Mouse (Mus musculus) forebrain, embryonic 10.5 days (tissue): ENCODE measurements around the gene Olfr773. TPM values are rescaled to one million over a fixed set of nuclear protein-coding genes. Genes with fewer than 3 reads are reported as not detected.
"Not testable (repeated sequence)": the region's sequence is repeated elsewhere in the genome, so short reads cannot be mapped to it uniquely, and the experiment has no call there.

Experiments
- DNase-seq: peaks from one replicate; pipeline ENCODE4 v3.0.0-alpha.2; 2017; ENCODE audit warnings: low spot score; ENCODE audit errors: extremely low spot score
- H3K27ac ChIP-seq: fragments of 300-500 bp; sonication (generic); 2 replicates; pipeline ENCODE4 v1.5.1; 2016; ENCODE audit warnings: mild to moderate bottlenecking
- H3K27me3 ChIP-seq: fragments of 300-500 bp; sonication (generic); 2 replicates; pipeline ENCODE4 v1.6.1; 2016; ENCODE audit warnings: mild to moderate bottlenecking; ENCODE audit not compliant: poor library complexity, severe bottlenecking
- H3K36me3 ChIP-seq: fragments of 300-500 bp; sonication (generic); replicated peaks from 2 replicates; pipeline ENCODE4 v1.6.1; 2016; ENCODE audit warnings: mild to moderate bottlenecking, moderate library complexity
- H3K4me1 ChIP-seq: fragments of 300-500 bp; sonication (generic); 2 replicates; pipeline ENCODE4 v1.6.1; 2016
- H3K4me3 ChIP-seq: fragments of 300-500 bp; sonication (generic); 2 replicates; pipeline ENCODE4 v1.5.1; 2016; ENCODE audit warnings: mild to moderate bottlenecking, moderate library complexity
- H3K9me3 ChIP-seq: fragments of 300-500 bp; sonication (generic); 2 replicates; pipeline ENCODE4 v1.6.1; 2016; ENCODE audit warnings: mild to moderate bottlenecking, moderate library complexity
- WGBS: fragments of 180-500 bp; shearing (Covaris S2); methylation state at CpG from one replicate; pipeline ENCODE4 v1.1.7; 2016; 5-methylcytosine and 5-hydroxymethylcytosine counted together
- polyA plus RNA-seq: library from polyadenylated mRNA; unstranded; fragments of >200 nt; fragmentation: Nextera tagmentation; extraction: Ambion mirVana; gene quantifications from 2 replicates; pipeline ENCODE4 v1.2.1, GENCODE M21; 2016

The Olfr773 gene
- polyA plus RNA-seq = not detected in 2 replicates

- not testable (repeated sequence) for H3K27me3 ChIP-seq, H3K36me3 ChIP-seq, H3K9me3 ChIP-seq, H3K4me1 ChIP-seq, H3K27ac ChIP-seq, H3K4me3 ChIP-seq, DNase-seq
Observed at GRCm38 (mm10) chr10:129187319-129187718, at the start of gene Olfr773. TSS of gene Olfr773 (minus strand) at chr10:129187419.

- Histone ChIP-seq H3K27me3 (no peaks in the 10 kb centered on the region), H3K9me3 (no peaks in the 10 kb centered on the region), H3K36me3 (no peaks in the 10 kb centered on the region), H3K4me3 (no peak within 1 kb of the TSS), H3K27ac (no peak within 1 kb of the TSS), H3K4me1 (no peaks in the 10 kb centered on the region)
- WGBS = 67% methylated on average over 2 of the region's 2 CpGs
- DNase-seq = no peak
Observed at GRCm38 (mm10) chr10:129235904-129236303, 48.7 kb upstream of the Olfr773 start, which contains the start of gene Olfr774. TSS of gene Olfr774 (plus strand) at chr10:129236204.

DNA sequence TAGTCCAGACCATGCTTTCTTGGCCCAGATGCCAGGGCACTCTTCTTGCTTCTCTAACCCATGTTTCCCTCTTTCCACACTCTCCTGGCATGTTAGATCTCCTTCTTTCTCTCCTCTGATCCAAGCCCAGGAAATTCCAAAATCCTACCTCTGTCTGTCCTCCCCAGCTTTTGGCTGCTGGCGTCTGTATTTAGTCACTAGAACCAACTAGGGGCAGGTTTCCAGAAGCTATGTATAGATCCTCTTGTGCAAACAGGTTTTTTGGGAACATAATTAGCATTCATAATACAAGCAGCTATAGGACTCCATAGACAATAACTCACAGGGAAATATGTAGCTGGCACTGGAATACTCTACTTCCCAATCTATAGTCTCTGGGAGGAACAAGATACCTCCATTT, 43.5 kb upstream of the Olfr773 start:
- Histone ChIP-seq H3K4me3 (no peak overlapping the region), H3K27ac (no peak overlapping the region), H3K9me3 (peaks cover 5% of the 10 kb centered on the region), H3K36me3 (no peaks in the 10 kb centered on the region), H3K27me3 (no peaks in the 10 kb centered on the region), H3K4me1 (no peaks in the 10 kb centered on the region)
- WGBS = 78% methylated on average over 1 of the region's 1 CpGs
- DNase-seq = no peak

GRCm38 (mm10) chr10:129177821-129178220, 9.4 kb downstream of the Olfr773 start, which contains the start of gene Olfr772:
TSS of gene Olfr772 (minus strand) at chr10:129177921.
- not testable (repeated sequence) for H3K27ac ChIP-seq, H3K27me3 ChIP-seq, H3K9me3 ChIP-seq, H3K4me1 ChIP-seq, H3K36me3 ChIP-seq, H3K4me3 ChIP-seq, DNase-seq
- WGBS = 95% methylated on average over 4 of the region's 4 CpGs

GRCm38 (mm10) chr10:129164651-129165050, 22.6 kb downstream of the Olfr773 start, which contains the start of gene Olfr771:
TSS of gene Olfr771 (minus strand) at chr10:129164751.
- H3K27me3 ChIP-seq = no peaks in the 10 kb centered on the region
- H3K27ac ChIP-seq = no peak within 1 kb of the TSS
- DNase-seq = no peak
- H3K4me1 ChIP-seq = no peaks in the 10 kb centered on the region
- no peaks in the 10 kb centered on the region for H3K36me3 ChIP-seq
- H3K9me3 ChIP-seq = no peaks in the 10 kb centered on the region
- no peak within 1 kb of the TSS for H3K4me3 ChIP-seq
- WGBS = 88% methylated on average over 1 of the region's 1 CpGs

GRCm38 (mm10) chr10:129138898-129139297, 48.3 kb downstream of the Olfr773 start, which contains the start of gene Olfr770:
TSS of gene Olfr770 (minus strand) at chr10:129138998.
- WGBS = 89% methylated on average over 2 of the region's 2 CpGs
- DNase-seq = no peak
- Histone ChIP-seq H3K9me3 (no peaks in the 10 kb centered on the region), H3K27me3 (no peaks in the 10 kb centered on the region), H3K27ac (no peak within 1 kb of the TSS), H3K36me3 (no peaks in the 10 kb centered on the region), H3K4me1 (no peaks in the 10 kb centered on the region), H3K4me3 (no peak within 1 kb of the TSS)

Other genes with a start within 250 kb of the Olfr773 start
- not detected in 2 replicates for gene Mettl7b, start 226.4 kb downstream of the Olfr773 start, polyA plus RNA-seq
- gene Olfr9, start 198.0 kb downstream of the Olfr773 start, polyA plus RNA-seq = not detected in 2 replicates
- gene Olfr763, start 176.6 kb downstream of the Olfr773 start, polyA plus RNA-seq = not detected in 2 replicates
- not detected in 2 replicates for gene Olfr764-ps1, start 147.5 kb downstream of the Olfr773 start, polyA plus RNA-seq
- gene Olfr765, start 137.4 kb downstream of the Olfr773 start, polyA plus RNA-seq = not detected in 2 replicates
- not detected in 2 replicates for gene Olfr766-ps1, start 118.4 kb downstream of the Olfr773 start, polyA plus RNA-seq
- gene Olfr767, start 104.5 kb downstream of the Olfr773 start, polyA plus RNA-seq = not detected in 2 replicates
- gene Olfr768, start 88.0 kb downstream of the Olfr773 start, polyA plus RNA-seq = not detected in 2 replicates
- gene Olfr769, start 69.6 kb downstream of the Olfr773 start, polyA plus RNA-seq = not detected in 2 replicates
- not detected in 2 replicates for gene Olfr770, start 48.4 kb downstream of the Olfr773 start, polyA plus RNA-seq
- gene Olfr771, start 22.7 kb downstream of the Olfr773 start, polyA plus RNA-seq = not detected in 2 replicates
- gene Olfr772, start 9.5 kb downstream of the Olfr773 start, polyA plus RNA-seq = not detected in 2 replicates
- gene Olfr774, start 48.8 kb upstream of the Olfr773 start, polyA plus RNA-seq = not detected in 2 replicates
- not detected in 2 replicates for gene Olfr775, start 61.0 kb upstream of the Olfr773 start, polyA plus RNA-seq
- gene Olfr776, start 71.7 kb upstream of the Olfr773 start, polyA plus RNA-seq = not detected in 2 replicates
- not detected in 2 replicates for gene Olfr777, start 84.1 kb upstream of the Olfr773 start, polyA plus RNA-seq
- not detected in 2 replicates for gene Olfr780, start 130.7 kb upstream of the Olfr773 start, polyA plus RNA-seq
- gene Olfr781, start 141.4 kb upstream of the Olfr773 start, polyA plus RNA-seq = not detected in 2 replicates
- not detected in 2 replicates for gene Olfr782, start 161.4 kb upstream of the Olfr773 start, polyA plus RNA-seq
- gene Olfr784, start 196.7 kb upstream of the Olfr773 start, polyA plus RNA-seq = 0.06 TPM in 1 of 2 replicates, not detected in the other
- not detected in 2 replicates for gene Olfr785, start 218.0 kb upstream of the Olfr773 start, polyA plus RNA-seq
- not detected in 2 replicates for gene Olfr786, start 239.9 kb upstream of the Olfr773 start, polyA plus RNA-seq